Mouse (Mus musculus) liver, embryonic 14.5 days (tissue): ENCODE measurements around the gene Gm16223. TPM values are rescaled to one million over a fixed set of nuclear protein-coding genes. Genes with fewer than 3 reads are reported as not detected.

ENCODE experiments used
- ATAC-seq: fragments of 200-750 bp; cut with Nextera tagmentation; 2 replicates; pipeline ENCODE4 v1.8.0; 2017; ENCODE audit warnings: moderate number of reproducible peaks, mild to moderate bottlenecking, moderate library complexity; ENCODE audit not compliant: insufficient read depth
- DNase-seq, 3 experiments: peaks; one replicate each; pipeline ENCODE4 v3.0.0-alpha.2; 2012 to 2013; ENCODE audit warnings: low read depth in 3 of 3, low spot score in 3 of 3
- H3K27ac ChIP-seq: fragments of 300-500 bp; sonication (generic); 2 replicates; pipeline ENCODE4 v1.5.1; 2014; ENCODE audit warnings: moderate library complexity, mild to moderate bottlenecking, control low read depth, inconsistent platforms
- H3K27me3 ChIP-seq: fragments of 300-500 bp; sonication (generic); 2 replicates; pipeline ENCODE4 v1.6.1; 2014; ENCODE audit warnings: mild to moderate bottlenecking, low read length, moderate library complexity; ENCODE audit not compliant: control insufficient read depth, insufficient read depth
- H3K36me3 ChIP-seq: fragments of 300-500 bp; sonication (generic); replicated peaks from 2 replicates; pipeline ENCODE4 v1.6.1; 2014; ENCODE audit warnings: low read depth; ENCODE audit not compliant: control insufficient read depth, insufficient read depth
- H3K4me1 ChIP-seq, 2 experiments: fragments of 200-500 bp in 1 of 2; fragments of 300-500 bp in 1 of 2; sonication (generic) in 1 of 2; replicated peaks; 2 replicates each; pipeline ENCODE4 v1.6.1; 2012 to 2014; ENCODE audit warnings: antibody characterized with exemption in 1 of 2, inconsistent platforms in 1 of 2, low read length in 1 of 2; ENCODE audit not compliant: control insufficient read depth in 2 of 2, insufficient read depth in 2 of 2
- H3K4me2 ChIP-seq: fragments of 300-500 bp; sonication (generic); 2 replicates; pipeline ENCODE4 v1.6.1; 2014; ENCODE audit warnings: low read depth, mild to moderate bottlenecking, control low read depth, moderate library complexity
- H3K4me3 ChIP-seq, 2 experiments: fragments of 200-500 bp in 1 of 2; fragments of 300-500 bp in 1 of 2; sonication (generic) in 1 of 2; 2 replicates each; pipeline ENCODE4 v1.5.1; 2012 to 2014; ENCODE audit warnings: low read depth in 2 of 2, low read length in 2 of 2, mild to moderate bottlenecking in 2 of 2, control low read depth in 1 of 2, inconsistent platforms in 1 of 2, moderate library complexity in 1 of 2; ENCODE audit not compliant: insufficient read depth in 1 of 2
- H3K9ac ChIP-seq: fragments of 300-500 bp; sonication (generic); replicated peaks from 2 replicates; pipeline ENCODE4 v1.6.1; 2014; ENCODE audit warnings: mild to moderate bottlenecking, control low read depth, moderate library complexity
- H3K9me3 ChIP-seq: fragments of 300-500 bp; sonication (generic); 2 replicates; pipeline ENCODE4 v1.6.1; 2016; ENCODE audit warnings: low read length, mixed read lengths; ENCODE audit not compliant: control insufficient read depth
- CTCF ChIP-seq: IDR thresholded peaks from 2 replicates; pipeline ENCODE4 v1.5.1; 2016; ENCODE audit warnings: antibody characterized with exemption, low read depth, control low read depth
- EP300 ChIP-seq: IDR thresholded peaks from 2 replicates; pipeline ENCODE4 v1.6.1; 2016; ENCODE audit warnings: antibody characterized with exemption, low read depth
- WGBS: fragments of 180-500 bp; shearing (Covaris S2); extraction: QIAGEN DNeasy Blood & Tissue Kit; methylation state at CpG from one replicate; pipeline ENCODE4 v1.1.7; 2014; ENCODE audit not compliant: insufficient replicate concordance; 5-methylcytosine and 5-hydroxymethylcytosine counted together
- polyA plus RNA-seq, 2 experiments: library from polyadenylated mRNA; depleted of rRNA in 1 of 2; stranded (reverse) in 1 of 2; unstranded in 1 of 2; fragments of >200 nt; fragmentation: Nextera tagmentation in 1 of 2; extraction: Ambion mirVana in 1 of 2; gene quantifications; 2 replicates each; pipeline versions ENCODE4 v1.2.1 to v1.2.3; 2012 to 2014

Gm16223 gene
- polyA plus RNA-seq, 2 experiments, result not detected

DNA sequence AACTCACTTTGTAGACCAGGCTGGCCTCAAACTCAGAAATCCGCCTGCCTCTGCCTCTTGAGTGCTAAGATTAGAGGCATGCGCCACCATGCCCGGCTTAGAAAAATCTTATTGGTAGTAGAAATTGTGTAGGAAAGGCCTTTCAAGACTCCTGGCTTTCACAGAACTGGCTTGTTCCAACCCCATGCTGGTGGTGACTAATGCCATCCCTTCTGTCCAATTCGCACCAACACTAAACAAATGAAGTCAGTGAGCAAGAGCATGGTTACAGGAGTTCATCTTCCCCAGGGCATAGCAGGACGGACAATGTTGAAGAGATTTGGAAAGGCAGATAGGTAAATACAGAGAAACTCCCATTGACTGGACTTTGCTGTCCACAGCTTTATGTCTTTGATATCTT is 12.6 kb upstream of the Gm16223 start:
- Histone ChIP-seq H3K27ac (no peak overlapping the region), H3K27me3 (no peaks in the 10 kb centered on the region), H3K9ac (no peak overlapping the region), H3K4me1 (no peaks in the 10 kb centered on the region), H3K9me3 (no peaks in the 10 kb centered on the region), H3K36me3 (no peaks in the 10 kb centered on the region), H3K4me2 (no peak overlapping the region), H3K4me3 (no peak overlapping the region)
- ATAC-seq (no peak), DNase-seq (no peak)
- TF ChIP-seq CTCF (no peak), EP300 (no peak)
- 63% methylated on average over 5 of the region's 5 CpGs for WGBS

- no peak overlapping the region for H3K27ac ChIP-seq
- H3K27me3 ChIP-seq, result no peaks in the 10 kb centered on the region
- 48% methylated on average over 2 of the region's 2 CpGs for WGBS
- no peak overlapping the region for H3K4me2 ChIP-seq
- no peak overlapping the region for H3K9ac ChIP-seq
- no peaks in the 10 kb centered on the region for H3K36me3 ChIP-seq
- no peak for DNase-seq
- H3K4me3 ChIP-seq, result no peak overlapping the region
- no peak for ATAC-seq
- H3K9me3 ChIP-seq, result no peaks in the 10 kb centered on the region
- no peak for TF ChIP-seq CTCF
- no peak for TF ChIP-seq EP300
- no peaks in the 10 kb centered on the region for H3K4me1 ChIP-seq
Measured at GRCm38 (mm10) chr5:42065090-42065489, 2.7 kb upstream of the Gm16223 start.

DNA sequence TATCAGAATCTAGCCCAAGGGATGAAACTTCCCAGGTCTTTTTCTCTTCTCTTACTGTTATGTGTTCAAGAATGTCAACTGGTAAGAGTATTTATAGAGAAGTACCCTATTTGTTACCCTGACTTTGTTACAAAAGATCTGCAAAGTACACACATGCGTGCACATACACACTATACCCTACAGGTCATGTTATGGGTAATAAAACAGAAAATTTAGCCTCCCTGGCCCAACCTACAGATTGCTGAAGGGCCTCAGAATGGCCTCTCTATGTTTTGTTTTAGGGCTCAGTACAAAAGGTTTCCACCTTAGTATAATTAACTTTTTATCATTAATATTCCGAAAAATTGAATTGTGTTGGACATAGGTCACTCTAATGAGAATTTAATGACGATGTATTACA is 685 bp upstream of the Gm16223 start:
- no peak for TF ChIP-seq EP300
- no peak for TF ChIP-seq CTCF
- H3K27me3 ChIP-seq, result no peaks in the 10 kb centered on the region
- H3K27ac ChIP-seq, result no peak overlapping the region
- no peak overlapping the region for H3K4me3 ChIP-seq
- no peak overlapping the region for H3K9ac ChIP-seq
- no peaks in the 10 kb centered on the region for H3K9me3 ChIP-seq
- no peak overlapping the region for H3K4me2 ChIP-seq
- H3K4me1 ChIP-seq, result no peaks in the 10 kb centered on the region
- no peaks in the 10 kb centered on the region for H3K36me3 ChIP-seq
- DNase-seq, result no peak
- no peak for ATAC-seq
- WGBS, result 55% methylated on average over 3 of the region's 3 CpGs

DNA sequence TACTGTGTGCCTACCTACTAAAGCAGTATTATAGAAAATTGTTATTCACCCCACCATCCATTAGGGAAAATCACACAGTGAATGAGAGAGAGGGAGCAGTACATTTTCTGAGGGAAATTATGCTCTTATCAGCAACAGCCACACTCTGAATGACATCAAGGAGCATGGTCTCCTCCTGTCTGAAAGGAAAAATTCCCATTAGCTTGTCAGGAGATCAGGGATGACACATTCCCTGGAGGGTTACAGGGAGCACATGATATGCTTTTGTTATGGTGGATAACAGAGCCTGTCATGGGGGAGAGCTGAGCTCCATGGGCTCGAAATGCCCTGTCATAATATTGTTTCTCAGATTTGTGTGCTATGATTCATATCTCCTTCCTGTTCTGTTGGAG is 424 bp downstream of the Gm16223 start:
- WGBS, result 44% methylated on average over 1 of the region's 1 CpGs
- TF ChIP-seq CTCF (no peak), EP300 (no peak)
- no peak for ATAC-seq
- Histone ChIP-seq H3K4me1 (no peaks in the 10 kb centered on the region), H3K27me3 (no peaks in the 10 kb centered on the region), H3K36me3 (no peaks in the 10 kb centered on the region), H3K9me3 (no peaks in the 10 kb centered on the region), H3K4me3 (no peak overlapping the region), H3K27ac (no peak overlapping the region), H3K9ac (no peak overlapping the region), H3K4me2 (no peak overlapping the region)
- DNase-seq, result no peak

DNA sequence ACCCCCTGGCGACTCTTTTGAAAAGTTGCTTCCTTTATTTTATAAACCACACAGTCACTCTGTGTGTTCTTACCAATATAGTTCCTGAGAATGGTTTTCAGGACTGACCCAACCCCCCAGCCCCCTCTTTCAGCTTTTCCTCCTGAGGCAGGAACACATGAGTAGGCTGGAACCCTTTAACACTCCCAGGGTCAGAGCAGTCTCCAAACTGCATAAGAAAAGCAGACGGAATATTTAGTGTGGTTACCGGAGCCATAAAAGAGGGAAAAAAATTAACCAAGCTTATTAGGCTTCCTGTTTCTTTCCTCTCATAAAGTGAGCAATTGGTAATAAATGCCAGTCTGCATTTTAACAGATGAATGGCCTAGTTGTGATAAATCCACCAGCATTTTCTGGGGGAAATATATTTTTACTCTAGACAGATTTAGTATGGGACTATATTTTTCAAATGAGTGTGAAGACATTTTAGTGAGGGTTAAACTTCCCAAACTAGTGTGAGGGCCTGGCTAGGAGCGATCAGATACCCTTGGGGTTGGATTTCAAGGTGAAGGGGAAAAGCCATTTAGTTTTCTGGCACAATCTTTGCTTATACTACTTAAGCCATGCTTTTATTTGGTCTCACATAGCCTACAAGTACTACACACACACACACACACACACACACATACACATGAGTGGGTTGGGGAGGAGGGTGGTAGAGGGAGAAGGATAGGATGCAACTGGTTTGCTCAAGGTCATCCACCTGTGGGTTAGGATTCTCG is 49.0 kb downstream of the Gm16223 start:
- Histone ChIP-seq H3K36me3 (no peaks in the 10 kb centered on the region), H3K4me2 (no peak overlapping the region), H3K9ac (no peak overlapping the region), H3K27ac (no peak overlapping the region), H3K4me1 (no peaks in the 10 kb centered on the region), H3K9me3 (no peaks in the 10 kb centered on the region), H3K27me3 (no peaks in the 10 kb centered on the region), H3K4me3 (no peak overlapping the region)
- ATAC-seq (no peak), DNase-seq (no peak)
- no peak for TF ChIP-seq EP300
- TF ChIP-seq CTCF, result no peak
- WGBS, result 60% methylated on average over 5 of the region's 5 CpGs
